Mouse (Mus musculus) cortical plate, adult 2 months (tissue): Measurements from ENCODE around the gene Mybphl. TPM values are rescaled to one million over a fixed set of nuclear protein-coding genes. Genes with fewer than 3 reads are reported as not detected.

Experiments
- H3K27ac ChIP-seq: fragments of 200-500 bp; 2 replicates; pipeline ENCODE4 v1.5.1; 2012; ENCODE audit warnings: low read length, control low read depth, inconsistent platforms; ENCODE audit not compliant: insufficient read depth
- H3K4me1 ChIP-seq: fragments of 200-500 bp; 2 replicates; pipeline ENCODE4 v1.6.1; 2011; ENCODE audit warnings: low read length; ENCODE audit not compliant: control insufficient read depth, insufficient read depth
- H3K4me3 ChIP-seq: fragments of 200-500 bp; 2 replicates; pipeline ENCODE4 v1.5.1; 2011; ENCODE audit warnings: mild to moderate bottlenecking, low read length, control low read depth; ENCODE audit not compliant: insufficient read depth
- CTCF ChIP-seq: fragments of 200-500 bp; IDR thresholded peaks from 2 replicates; pipeline ENCODE4 v1.5.1; 2011; ENCODE audit warnings: mild to moderate bottlenecking, control low read depth, low read length; ENCODE audit not compliant: insufficient read depth; ENCODE audit errors: extremely low read depth
- POLR2A ChIP-seq: fragments of 200-500 bp; IDR thresholded peaks from 2 replicates; pipeline ENCODE4 v1.6.1; 2011; ENCODE audit warnings: mild to moderate bottlenecking, low read length, control low read depth; ENCODE audit not compliant: insufficient read depth; ENCODE audit errors: extremely low read depth
- polyA plus RNA-seq: library from polyadenylated mRNA; depleted of rRNA; stranded (reverse); fragments of >200 nt; gene quantifications from 2 replicates; pipeline ENCODE4 v1.2.3, GENCODE M21; 2012

The Mybphl gene
- polyA plus RNA-seq, 1 experiment = 0.08 TPM

- Histone ChIP-seq H3K4me3 (peak within 1 kb of the TSS; percentile 54), H3K27ac (no peak within 1 kb of the TSS), H3K4me1 (peaks cover 8% of the 10 kb centered on the region)
- TF ChIP-seq POLR2A (no peak), CTCF (no peak)
These were observed 19.0 kb downstream of the Mybphl start, which contains the start of gene Psrc1 for GRCm38 (mm10) chr3:108383485-108384354. Gene Psrc1 (plus strand): TSS chr3:108383839.

DNA sequence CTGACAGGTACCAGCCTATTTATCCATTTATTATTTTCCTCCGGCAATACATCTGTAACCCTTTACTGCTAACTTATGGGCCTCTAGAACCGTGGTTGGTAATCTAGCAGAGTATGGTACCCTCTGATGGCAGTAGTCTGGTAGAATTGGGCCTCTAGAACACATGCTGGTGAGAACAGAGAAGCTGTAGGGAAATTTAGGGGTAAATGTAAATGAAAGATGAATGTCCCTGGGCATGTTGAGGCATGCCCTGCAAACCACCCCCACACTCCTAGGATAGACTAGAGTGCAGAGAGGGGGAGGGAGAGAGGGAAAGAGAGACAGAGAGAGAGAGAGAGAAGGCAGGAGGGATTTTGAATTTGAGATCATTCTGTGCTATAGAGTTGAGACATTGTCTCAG lies 19.7 kb downstream of the Mybphl start:
- Histone ChIP-seq H3K4me1 (peaks cover 6% of the 10 kb centered on the region), H3K27ac (no peak overlapping the region), H3K4me3 (no peak overlapping the region; the same call in 1 of the 2 replicates)
- TF ChIP-seq CTCF = no peak
- no peak for TF ChIP-seq POLR2A

DNA sequence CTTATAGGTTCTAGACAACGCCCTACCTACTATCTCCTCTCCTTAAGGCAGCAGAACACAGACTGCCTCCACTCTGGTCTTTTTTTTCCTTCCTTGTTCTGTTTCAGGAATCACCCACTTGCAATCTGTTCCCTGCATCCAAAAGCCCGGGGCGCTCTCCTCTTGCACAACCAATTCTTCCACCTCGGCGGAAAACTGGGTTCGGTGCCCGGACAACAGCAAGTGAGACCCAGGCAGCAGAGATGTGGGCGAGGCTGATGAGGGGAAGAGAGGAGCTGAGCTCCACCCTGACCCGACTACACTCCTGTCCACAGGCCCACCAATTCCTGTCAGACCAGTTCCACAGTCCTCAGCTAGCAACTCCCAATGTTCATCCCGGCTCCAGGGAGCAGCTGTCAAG lies 21.5 kb downstream of the Mybphl start:
- Histone ChIP-seq H3K4me1 (peaks cover 6% of the 10 kb centered on the region), H3K27ac (peak overlapping the region; percentile 82), H3K4me3 (no peak overlapping the region)
- no peak for TF ChIP-seq POLR2A
- TF ChIP-seq CTCF = no peak

- Histone ChIP-seq H3K27ac (no peak overlapping the region), H3K4me1 (peaks cover 4% of the 10 kb centered on the region; the same call in 1 of the 2 replicates), H3K4me3 (no peak overlapping the region)
- TF ChIP-seq POLR2A = peak; percentile 36; the same call in 1 of the 2 replicates
- peak; percentile 95 for TF ChIP-seq CTCF
These were observed 24.4 kb downstream of the Mybphl start for GRCm38 (mm10) chr3:108389111-108389545.

- H3K27ac ChIP-seq = no peak overlapping the region
- TF ChIP-seq POLR2A = no peak
- TF ChIP-seq CTCF = no peak
- no peaks in the 10 kb centered on the region for H3K4me1 ChIP-seq
- H3K4me3 ChIP-seq = no peak overlapping the region
These were observed 27.6 kb downstream of the Mybphl start for GRCm38 (mm10) chr3:108392299-108392698.

- Histone ChIP-seq H3K27ac (no peak overlapping the region), H3K4me1 (no peaks in the 10 kb centered on the region), H3K4me3 (no peak overlapping the region)
- no peak for TF ChIP-seq POLR2A
- no peak for TF ChIP-seq CTCF
These were observed 28.1 kb downstream of the Mybphl start for GRCm38 (mm10) chr3:108392793-108393192.

- no peaks in the 10 kb centered on the region for H3K4me1 ChIP-seq
- no peak overlapping the region for H3K4me3 ChIP-seq
- H3K27ac ChIP-seq = no peak overlapping the region
- TF ChIP-seq CTCF = no peak
- TF ChIP-seq POLR2A = no peak
These were observed 33.6 kb downstream of the Mybphl start for GRCm38 (mm10) chr3:108398281-108398680.

DNA sequence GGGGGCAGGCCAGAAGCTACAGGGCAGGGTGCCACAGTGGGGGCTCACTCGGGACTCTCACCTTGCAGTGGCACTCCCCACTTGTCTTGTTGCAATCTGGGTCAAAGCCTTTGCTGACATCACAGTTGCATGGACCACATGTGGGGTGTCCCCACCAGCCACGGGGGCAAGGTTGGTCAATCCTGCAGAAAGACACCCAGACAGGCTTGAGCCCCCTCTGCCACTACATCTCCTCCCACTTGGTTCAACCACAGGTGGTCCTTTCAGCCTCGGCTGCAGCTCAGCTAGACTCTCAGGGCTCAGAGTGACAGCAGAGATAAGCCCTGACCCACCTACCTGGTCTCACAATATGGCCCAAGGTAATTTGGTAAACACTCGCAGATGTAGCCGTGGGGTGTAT lies 35.7 kb downstream of the Mybphl start:
- peaks cover 1% of the 10 kb centered on the region; the same call in 1 of the 2 replicates for H3K4me1 ChIP-seq
- TF ChIP-seq CTCF (no peak), POLR2A (no peak)
- H3K4me3 ChIP-seq = no peak overlapping the region
- H3K27ac ChIP-seq = no peak overlapping the region

GRCm38 (mm10) chr3:108401692-108402527 lies 37.2 kb downstream of the Mybphl start:
- no peak overlapping the region for H3K27ac ChIP-seq
- H3K4me1 ChIP-seq = peaks cover 6% of the 10 kb centered on the region; the same call in 1 of the 2 replicates
- TF ChIP-seq CTCF (peak; percentile 83), POLR2A (no peak)
- no peak overlapping the region for H3K4me3 ChIP-seq

- Histone ChIP-seq H3K4me1 (peaks cover 8% of the 10 kb centered on the region), H3K4me3 (no peak overlapping the region), H3K27ac (no peak overlapping the region)
- no peak for TF ChIP-seq CTCF
- TF ChIP-seq POLR2A = no peak
These were observed 37.8 kb downstream of the Mybphl start for GRCm38 (mm10) chr3:108402528-108402920.
